Mouse (Mus musculus): ENCODE results near the gene Ap1s3. TPM values are rescaled to one million over a fixed set of nuclear protein-coding genes. Genes with fewer than 3 reads are reported as not detected.
A peak's percentile ranks its signal among the peaks of the same experiment; 100 is the strongest.

Gene Ap1s3
- polyA plus RNA-seq, 1 experiment from 2014 or later, result 0.27 TPM

- DNase-seq (no peak), ATAC-seq (no peak)
- Histone ChIP-seq H3K4me1 (ENCODE audit: insufficient read depth) (peaks cover 3% of the 10 kb centered on the region; the same call in 1 of the 2 replicates), H3K9me3 (ENCODE audit: low read length) (no peaks in the 10 kb centered on the region), H3K4me3 (ENCODE audit: low read depth, low read length) (no peak overlapping the region), H3K27me3 (ENCODE audit: insufficient read depth, low read length) (no peaks in the 10 kb centered on the region), H3K27ac (ENCODE audit: low read depth) (no peak overlapping the region; the same call in 1 of the 2 replicates), H3K9ac (replicated peaks) (no peak overlapping the region), H3K36me3 (replicated peaks; ENCODE audit: insufficient read depth, low read length) (peaks cover 26% of the 10 kb centered on the region), H3K4me2 (ENCODE audit: low read depth, low read length) (no peak overlapping the region)
- TF ChIP-seq CTCF (IDR thresholded peaks at IDR 0.05; ENCODE audit: low read depth), result no peak
- no peak for TF ChIP-seq EP300 (IDR thresholded peaks at IDR 0.05; ENCODE audit: low read depth)
- 56% methylated on average over 8 of the region's 8 CpGs for WGBS (ENCODE audit: insufficient replicate concordance)
Observed at GRCm38 (mm10) chr1:79710216-79710615, 38.4 kb upstream of the Ap1s3 start.

- H3K27me3 ChIP-seq (ENCODE audit: insufficient read depth, low read length), result no peaks in the 10 kb centered on the region
- peaks cover 3% of the 10 kb centered on the region; the same call in 1 of the 2 replicates for H3K4me1 ChIP-seq (ENCODE audit: insufficient read depth)
- TF ChIP-seq CTCF (IDR thresholded peaks at IDR 0.05; ENCODE audit: low read depth) (no peak), EP300 (IDR thresholded peaks at IDR 0.05; ENCODE audit: low read depth) (no peak)
- H3K36me3 ChIP-seq (replicated peaks; ENCODE audit: insufficient read depth, low read length), result peaks cover 21% of the 10 kb centered on the region
- no peak overlapping the region for H3K27ac ChIP-seq (ENCODE audit: low read depth)
- no peak overlapping the region for H3K9ac ChIP-seq (replicated peaks)
- H3K4me2 ChIP-seq (ENCODE audit: low read depth, low read length), result no peak overlapping the region
- DNase-seq, result no peak
- WGBS (ENCODE audit: insufficient replicate concordance), result 83% methylated on average over 9 of the region's 9 CpGs
- H3K4me3 ChIP-seq (ENCODE audit: low read depth, low read length), result no peak overlapping the region
- no peak for ATAC-seq
- H3K9me3 ChIP-seq (ENCODE audit: low read length), result no peaks in the 10 kb centered on the region
Observed at GRCm38 (mm10) chr1:79707383-79707782, 35.6 kb upstream of the Ap1s3 start.

GRCm38 (mm10) chr1:79706707-79707106 is 34.9 kb upstream of the Ap1s3 start:
- peaks cover 3% of the 10 kb centered on the region; the same call in 1 of the 2 replicates for H3K4me1 ChIP-seq (ENCODE audit: insufficient read depth)
- H3K4me3 ChIP-seq (ENCODE audit: low read depth, low read length), result no peak overlapping the region
- no peak overlapping the region for H3K9ac ChIP-seq (replicated peaks)
- no peak overlapping the region for H3K27ac ChIP-seq (ENCODE audit: low read depth)
- ATAC-seq, result no peak
- peaks cover 21% of the 10 kb centered on the region for H3K36me3 ChIP-seq (replicated peaks; ENCODE audit: insufficient read depth, low read length)
- no peak for DNase-seq
- no peak overlapping the region for H3K4me2 ChIP-seq (ENCODE audit: low read depth, low read length)
- H3K9me3 ChIP-seq (ENCODE audit: low read length), result no peaks in the 10 kb centered on the region
- H3K27me3 ChIP-seq (ENCODE audit: insufficient read depth, low read length), result no peaks in the 10 kb centered on the region
- TF ChIP-seq CTCF (IDR thresholded peaks at IDR 0.05; ENCODE audit: low read depth) (no peak), EP300 (IDR thresholded peaks at IDR 0.05; ENCODE audit: low read depth) (no peak)
- 79% methylated on average over 3 of the region's 3 CpGs for WGBS (ENCODE audit: insufficient replicate concordance)

GRCm38 (mm10) chr1:79704672-79705071 is 32.9 kb upstream of the Ap1s3 start:
- no peaks in the 10 kb centered on the region for H3K27me3 ChIP-seq (ENCODE audit: insufficient read depth, low read length)
- 82% methylated on average over 2 of the region's 2 CpGs for WGBS (ENCODE audit: insufficient replicate concordance)
- H3K4me3 ChIP-seq (ENCODE audit: low read depth, low read length), result no peak overlapping the region
- DNase-seq (no peak), ATAC-seq (no peak)
- no peak overlapping the region for H3K9ac ChIP-seq (replicated peaks)
- no peak for TF ChIP-seq CTCF (IDR thresholded peaks at IDR 0.05; ENCODE audit: low read depth)
- TF ChIP-seq EP300 (IDR thresholded peaks at IDR 0.05; ENCODE audit: low read depth), result no peak
- no peak overlapping the region for H3K4me2 ChIP-seq (ENCODE audit: low read depth, low read length)
- H3K27ac ChIP-seq (ENCODE audit: low read depth), result no peak overlapping the region
- no peaks in the 10 kb centered on the region for H3K9me3 ChIP-seq (ENCODE audit: low read length)
- H3K36me3 ChIP-seq (replicated peaks; ENCODE audit: insufficient read depth, low read length), result peaks cover 20% of the 10 kb centered on the region
- H3K4me1 ChIP-seq (ENCODE audit: insufficient read depth), result no peaks in the 10 kb centered on the region

- Histone ChIP-seq H3K27me3 (ENCODE audit: insufficient read depth, low read length) (no peaks in the 10 kb centered on the region), H3K27ac (ENCODE audit: low read depth) (no peak overlapping the region), H3K4me2 (ENCODE audit: low read depth, low read length) (no peak overlapping the region), H3K9me3 (ENCODE audit: low read length) (no peaks in the 10 kb centered on the region), H3K9ac (replicated peaks) (no peak overlapping the region), H3K36me3 (replicated peaks; ENCODE audit: insufficient read depth, low read length) (peaks cover 16% of the 10 kb centered on the region), H3K4me1 (ENCODE audit: insufficient read depth) (no peaks in the 10 kb centered on the region), H3K4me3 (ENCODE audit: low read depth, low read length) (no peak overlapping the region)
- ATAC-seq (no peak), DNase-seq (no peak)
- no peak for TF ChIP-seq CTCF (IDR thresholded peaks at IDR 0.05; ENCODE audit: low read depth)
- TF ChIP-seq EP300 (IDR thresholded peaks at IDR 0.05; ENCODE audit: low read depth), result no peak
- WGBS (ENCODE audit: insufficient replicate concordance), result 67% methylated on average over 8 of the region's 8 CpGs
Observed at GRCm38 (mm10) chr1:79703520-79703919, 31.7 kb upstream of the Ap1s3 start.

- Histone ChIP-seq H3K9ac (replicated peaks) (no peak overlapping the region), H3K4me1 (ENCODE audit: insufficient read depth) (peaks cover 9% of the 10 kb centered on the region), H3K27me3 (ENCODE audit: insufficient read depth, low read length) (no peaks in the 10 kb centered on the region), H3K4me3 (ENCODE audit: low read depth, low read length) (no peak overlapping the region), H3K36me3 (replicated peaks; ENCODE audit: insufficient read depth, low read length) (no peaks in the 10 kb centered on the region), H3K27ac (ENCODE audit: low read depth) (no peak overlapping the region), H3K9me3 (ENCODE audit: low read length) (no peaks in the 10 kb centered on the region), H3K4me2 (ENCODE audit: low read depth, low read length) (no peak overlapping the region)
- no peak for ATAC-seq
- TF ChIP-seq EP300 (IDR thresholded peaks at IDR 0.05; ENCODE audit: low read depth), result no peak
- TF ChIP-seq CTCF (IDR thresholded peaks at IDR 0.05; ENCODE audit: low read depth), result no peak
- 39% methylated on average over 2 of the region's 2 CpGs for WGBS (ENCODE audit: insufficient replicate concordance)
- no peak for DNase-seq
Observed at GRCm38 (mm10) chr1:79698506-79698905, 26.7 kb upstream of the Ap1s3 start.

GRCm38 (mm10) chr1:79697382-79697781 is 25.6 kb upstream of the Ap1s3 start:
- TF ChIP-seq CTCF (IDR thresholded peaks at IDR 0.05; ENCODE audit: low read depth) (no peak), EP300 (IDR thresholded peaks at IDR 0.05; ENCODE audit: low read depth) (no peak)
- Histone ChIP-seq H3K27ac (ENCODE audit: low read depth) (no peak overlapping the region), H3K36me3 (replicated peaks; ENCODE audit: insufficient read depth, low read length) (no peaks in the 10 kb centered on the region), H3K9ac (replicated peaks) (no peak overlapping the region), H3K27me3 (ENCODE audit: insufficient read depth, low read length) (no peaks in the 10 kb centered on the region), H3K4me1 (ENCODE audit: insufficient read depth) (peaks cover 9% of the 10 kb centered on the region), H3K9me3 (ENCODE audit: low read length) (no peaks in the 10 kb centered on the region), H3K4me2 (ENCODE audit: low read depth, low read length) (0 out of 2 replicates have a peak overlapping the region, but pooled peaks have one; percentile 13), H3K4me3 (ENCODE audit: low read depth, low read length) (no peak overlapping the region)
- DNase-seq, result peak; percentile 40
- WGBS (ENCODE audit: insufficient replicate concordance), result 34% methylated on average over 9 of the region's 9 CpGs
- ATAC-seq, result peak; percentile 45; the same call in 1 of the 2 replicates

All from liver, postnatal 0 days (tissue).